Mouse (Mus musculus) embryonic facial prominence, embryonic 11.5 days (tissue): ENCODE data around the gene Mxi1. TPM values are rescaled to one million over a fixed set of nuclear protein-coding genes. Genes with fewer than 3 reads are reported as not detected.
A peak's percentile ranks its signal among the peaks of the same experiment; 100 is the strongest.

ENCODE experiments used
- ATAC-seq: fragments of 200-750 bp; cut with Nextera tagmentation; replicated peaks from 2 replicates; pipeline ENCODE4 v1.8.0; 2017; ENCODE audit warnings: low read depth; ENCODE audit not compliant: insufficient number of reproducible peaks, low FRiP score, low TSS enrichment
- DNase-seq: peaks from one replicate; pipeline ENCODE4 v3.0.0-alpha.2; 2015; ENCODE audit warnings: low spot score
- H3K27ac ChIP-seq: fragments of 300-500 bp; sonication (generic); replicated peaks from 2 replicates; pipeline ENCODE4 v1.5.1; 2014; ENCODE audit warnings: mild to moderate bottlenecking, low read depth, low read length, control low read depth
- H3K27me3 ChIP-seq: fragments of 300-500 bp; sonication (generic); 2 replicates; pipeline ENCODE4 v1.6.1; 2014; ENCODE audit warnings: mild to moderate bottlenecking, low read length, moderate library complexity, mixed read lengths; ENCODE audit not compliant: control insufficient read depth, insufficient read depth
- H3K36me3 ChIP-seq: fragments of 300-500 bp; sonication (generic); replicated peaks from 2 replicates; pipeline ENCODE4 v1.6.1; 2014; ENCODE audit warnings: low read depth, mild to moderate bottlenecking, low read length, moderate library complexity, mixed read lengths; ENCODE audit not compliant: control insufficient read depth, insufficient read depth
- H3K4me1 ChIP-seq: fragments of 300-500 bp; sonication (generic); 2 replicates; pipeline ENCODE4 v1.6.1; 2014; ENCODE audit warnings: low read length, mixed read lengths; ENCODE audit not compliant: control insufficient read depth, insufficient read depth
- H3K4me2 ChIP-seq: fragments of 300-500 bp; sonication (generic); 2 replicates; pipeline ENCODE4 v1.6.1; 2014; ENCODE audit warnings: low read depth, mild to moderate bottlenecking, control low read depth, low read length, moderate library complexity
- H3K4me3 ChIP-seq: fragments of 300-500 bp; sonication (generic); 2 replicates; pipeline ENCODE4 v1.5.1; 2014; ENCODE audit warnings: low read depth, low read length, control low read depth
- H3K9ac ChIP-seq: fragments of 300-500 bp; sonication (generic); replicated peaks from 2 replicates; pipeline ENCODE4 v1.6.1; 2014; ENCODE audit warnings: mild to moderate bottlenecking, control low read depth, low read length
- H3K9me3 ChIP-seq: fragments of 300-500 bp; sonication (generic); replicated peaks from 2 replicates; pipeline ENCODE4 v1.6.1; 2016; ENCODE audit warnings: mild to moderate bottlenecking, low read length, inconsistent platforms, mixed read lengths; ENCODE audit not compliant: control insufficient read depth
- WGBS: fragments of 180-500 bp; shearing (Covaris S2); extraction: QIAGEN DNeasy Blood & Tissue Kit; methylation state at CpG from one replicate; pipeline ENCODE4 v1.1.7; 2014; 5-methylcytosine and 5-hydroxymethylcytosine counted together
- polyA plus RNA-seq: library from polyadenylated mRNA; unstranded; fragments of >200 nt; fragmentation: Nextera tagmentation; extraction: Ambion mirVana; gene quantifications from 2 replicates; pipeline ENCODE4 v1.2.1, GENCODE M21; 2014

Gene Mxi1
- polyA plus RNA-seq, 1 experiment from 2014 or later = 49.0 TPM

GRCm38 (mm10) chr19:53366881-53367280, 56.6 kb downstream of the Mxi1 start:
- DNase-seq (no peak), ATAC-seq (no peak)
- no peaks in the 10 kb centered on the region for H3K27me3 ChIP-seq
- no peak overlapping the region for H3K4me3 ChIP-seq
- no peaks in the 10 kb centered on the region for H3K4me1 ChIP-seq
- no peak overlapping the region for H3K27ac ChIP-seq
- no peaks in the 10 kb centered on the region for H3K9me3 ChIP-seq
- 90% methylated on average over 7 of the region's 7 CpGs for WGBS
- H3K36me3 ChIP-seq = no peaks in the 10 kb centered on the region
- no peak overlapping the region for H3K9ac ChIP-seq
- no peak overlapping the region for H3K4me2 ChIP-seq

- Histone ChIP-seq H3K4me2 (no peak overlapping the region), H3K27me3 (no peaks in the 10 kb centered on the region), H3K36me3 (no peaks in the 10 kb centered on the region), H3K4me3 (no peak overlapping the region), H3K9me3 (no peaks in the 10 kb centered on the region), H3K4me1 (no peaks in the 10 kb centered on the region), H3K27ac (no peak overlapping the region), H3K9ac (no peak overlapping the region)
- ATAC-seq (no peak), DNase-seq (peak; percentile 92)
- 39% methylated on average over 14 of the region's 14 CpGs for WGBS
These were observed 59.2 kb downstream of the Mxi1 start for GRCm38 (mm10) chr19:53369469-53370043.

- 73% methylated on average over 15 of the region's 15 CpGs for WGBS
- ATAC-seq = no peak
- no peak overlapping the region for H3K27ac ChIP-seq
These were observed 59.9 kb downstream of the Mxi1 start for GRCm38 (mm10) chr19:53370233-53370632.

GRCm38 (mm10) chr19:53371666-53372065, 61.3 kb downstream of the Mxi1 start, which contains the start of gene Gm10197:
Gene Gm10197 (minus strand): TSS chr19:53371766.
- WGBS = 92% methylated on average over 13 of the region's 13 CpGs
- H3K9me3 ChIP-seq = no peaks in the 10 kb centered on the region
- H3K9ac ChIP-seq = no peak within 1 kb of the TSS
- no peak within 1 kb of the TSS for H3K4me3 ChIP-seq
- no peaks in the 10 kb centered on the region for H3K27me3 ChIP-seq
- DNase-seq (no peak), ATAC-seq (no peak)
- H3K27ac ChIP-seq = no peak within 1 kb of the TSS
- no peak within 1 kb of the TSS for H3K4me2 ChIP-seq
- no peaks in the 10 kb centered on the region for H3K4me1 ChIP-seq
- no peaks in the 10 kb centered on the region; the same call in 1 of the 2 replicates for H3K36me3 ChIP-seq

More at GRCm38 (mm10) chr19:53370233-53370632, 59.9 kb downstream of the Mxi1 start:
- Histone ChIP-seq H3K27me3 (no peaks in the 10 kb centered on the region), H3K4me2 (no peak overlapping the region), H3K9me3 (no peaks in the 10 kb centered on the region), H3K9ac (no peak overlapping the region), H3K4me3 (no peak overlapping the region), H3K36me3 (no peaks in the 10 kb centered on the region), H3K4me1 (no peaks in the 10 kb centered on the region)
- no peak for DNase-seq

- H3K27me3 ChIP-seq = no peaks in the 10 kb centered on the region
- 81% methylated on average over 2 of the region's 2 CpGs for WGBS
- no peaks in the 10 kb centered on the region; the same call in 1 of the 2 replicates for H3K36me3 ChIP-seq
- no peak overlapping the region for H3K4me3 ChIP-seq
- H3K9ac ChIP-seq = no peak overlapping the region
- H3K4me1 ChIP-seq = no peaks in the 10 kb centered on the region
- no peaks in the 10 kb centered on the region for H3K9me3 ChIP-seq
- H3K4me2 ChIP-seq = no peak overlapping the region
- H3K27ac ChIP-seq = no peak overlapping the region
- no peak for ATAC-seq
- DNase-seq = no peak
These were observed 63.3 kb downstream of the Mxi1 start for GRCm38 (mm10) chr19:53373570-53373969.

- no peak overlapping the region for H3K9ac ChIP-seq
- H3K9me3 ChIP-seq = no peaks in the 10 kb centered on the region
- no peaks in the 10 kb centered on the region for H3K4me1 ChIP-seq
- no peak overlapping the region for H3K4me2 ChIP-seq
- H3K4me3 ChIP-seq = no peak overlapping the region
- H3K36me3 ChIP-seq = no peaks in the 10 kb centered on the region; the same call in none of the 2 replicates
- WGBS = 93% methylated on average over 6 of the region's 6 CpGs
- H3K27ac ChIP-seq = no peak overlapping the region
- no peak for ATAC-seq
- H3K27me3 ChIP-seq = no peaks in the 10 kb centered on the region
- DNase-seq = no peak
These were observed 65.0 kb downstream of the Mxi1 start for GRCm38 (mm10) chr19:53375299-53375698.

GRCm38 (mm10) chr19:53375816-53376215, 65.5 kb downstream of the Mxi1 start:
- DNase-seq (no peak), ATAC-seq (no peak)
- Histone ChIP-seq H3K9me3 (no peaks in the 10 kb centered on the region), H3K36me3 (no peaks in the 10 kb centered on the region; the same call in none of the 2 replicates), H3K27me3 (no peaks in the 10 kb centered on the region), H3K9ac (no peak overlapping the region), H3K27ac (no peak overlapping the region), H3K4me1 (no peaks in the 10 kb centered on the region), H3K4me2 (no peak overlapping the region), H3K4me3 (no peak overlapping the region)
- 96% methylated on average over 9 of the region's 9 CpGs for WGBS

- WGBS = 91% methylated on average over 8 of the region's 8 CpGs
- Histone ChIP-seq H3K4me3 (no peak overlapping the region), H3K27ac (no peak overlapping the region), H3K4me2 (no peak overlapping the region), H3K9me3 (no peaks in the 10 kb centered on the region), H3K4me1 (no peaks in the 10 kb centered on the region), H3K9ac (no peak overlapping the region), H3K36me3 (peaks cover 1% of the 10 kb centered on the region), H3K27me3 (no peaks in the 10 kb centered on the region)
- ATAC-seq = no peak
- no peak for DNase-seq
These were observed 67.3 kb downstream of the Mxi1 start for GRCm38 (mm10) chr19:53377652-53378051.
